Comparison of ENCODE assay signal across 9 mouse cellular contexts in genomic region chr8:93888702-93889480, GRCm38 (mm10).
DNase-seq lines count a peak whose midpoint lies in the region; ATAC-seq and TF ChIP-seq lines count a peak whose summit lies in the region.
"Had no signal": no experiment of that assay in that cellular context is flagged by ENCODE, and none has a peak within 500 bp of the region (broad histone marks: within the 10 kb centered on the region; RNA-seq: fewer than 3 reads in every experiment).

No protein-coding gene starts in this region.

- no peak overlapping the region for H3K4me2 ChIP-seq in heart, embryonic 13.5 days
- H3K4me2 ChIP-seq in hindbrain, embryonic 15.5 days: no peak overlapping the region
- no peak overlapping the region for H3K4me2 ChIP-seq in neural tube, embryonic 14.5 days (ENCODE audit: low read depth, low read length)
- H3K4me2 ChIP-seq in liver, embryonic 12.5 days: no peak overlapping the region

- H3K4me1 ChIP-seq in heart, embryonic 13.5 days: peaks cover 29% of the 10 kb centered on the region
- H3K4me1 ChIP-seq in cortical plate, adult 2 months (ENCODE audit: control insufficient read depth, insufficient read depth, low read length): peaks cover 16% of the 10 kb centered on the region
- peaks cover 31% of the 10 kb centered on the region for H3K4me1 ChIP-seq in hindbrain, embryonic 15.5 days (replicated peaks)
- 0 out of 2 replicates have a peak, but pooled peaks cover 10% of the 10 kb centered on the region for H3K4me1 ChIP-seq in neural tube, embryonic 14.5 days (ENCODE audit: control insufficient read depth, insufficient read depth, low read length)
- H3K4me1 ChIP-seq in liver, embryonic 12.5 days: no peaks in the 10 kb centered on the region
- H3K4me1 ChIP-seq: megakaryocyte, embryonic 14.5 days had no signal

- H3K36me3 ChIP-seq in heart, embryonic 13.5 days: no peaks in the 10 kb centered on the region
- H3K36me3 ChIP-seq in hindbrain, embryonic 15.5 days: no peaks in the 10 kb centered on the region
- no peaks in the 10 kb centered on the region for H3K36me3 ChIP-seq in neural tube, embryonic 14.5 days (ENCODE audit: control insufficient read depth, insufficient read depth, low read length)
- no peaks in the 10 kb centered on the region for H3K36me3 ChIP-seq in liver, embryonic 12.5 days

- H3K27ac ChIP-seq in heart, embryonic 13.5 days (replicated peaks): peak overlapping the region; percentile 83
- H3K27ac ChIP-seq in cortical plate, adult 2 months (ENCODE audit: insufficient read depth, low read length): peak overlapping the region; percentile 82
- H3K27ac ChIP-seq in hindbrain, embryonic 15.5 days (replicated peaks): peak overlapping the region; percentile 49
- H3K27ac ChIP-seq in neural tube, embryonic 14.5 days (ENCODE audit: low read depth, low read length): 0 out of 2 replicates have a peak overlapping the region, but pooled peaks have one; percentile 18
- no peak overlapping the region for H3K27ac ChIP-seq in liver, embryonic 12.5 days

- intact Hi-C loops in heart, postnatal 25 days (cut with DNase I): no loop called here

- no peak for ATAC-seq in heart, embryonic 13.5 days (ENCODE audit: extremely low read depth, insufficient number of reproducible peaks, low FRiP score, low TSS enrichment)
- ATAC-seq in hindbrain, embryonic 15.5 days (ENCODE audit: low FRiP score, low read depth): 0 out of 2 replicates have a peak, but pooled peaks have one; percentile 17
- peak; percentile 45; the same call in 1 of the 2 replicates for ATAC-seq in neural tube, embryonic 14.5 days (ENCODE audit: low read depth)
- ATAC-seq in liver, embryonic 12.5 days: no peak

- TF ChIP-seq POLR2A in cortical plate, adult 2 months (IDR thresholded peaks at IDR 0.05; ENCODE audit: extremely low read depth, insufficient read depth, low read length): no peak

- DNase-seq in heart, postnatal 25 days (ENCODE audit: low spot score): no peak
- no peak for DNase-seq in c-Kit-positive CD71-positive TER-119-positive erythroid progenitor cells, embryonic 14.5 days (ENCODE audit: low spot score)
- DNase-seq in frontal cortex, postnatal 25 days (ENCODE audit: low spot score in 2 of 2): no peak

- no peak overlapping the region for H3K4me3 ChIP-seq in heart, embryonic 13.5 days
- no peak overlapping the region for H3K4me3 ChIP-seq in cortical plate, adult 2 months (ENCODE audit: insufficient read depth, low read length)
- H3K4me3 ChIP-seq in hindbrain, embryonic 15.5 days: no peak overlapping the region
- H3K4me3 ChIP-seq in neural tube, embryonic 14.5 days (ENCODE audit: low read depth, low read length): no peak overlapping the region
- no peak overlapping the region for H3K4me3 ChIP-seq in liver, embryonic 12.5 days
- H3K4me3 ChIP-seq: megakaryocyte, embryonic 14.5 days had no signal

- TF ChIP-seq CTCF in cortical plate, adult 2 months (IDR thresholded peaks at IDR 0.05; ENCODE audit: extremely low read depth, insufficient read depth, low read length): no peak

- WGBS in heart, embryonic 13.5 days: 55% methylated on average over 11 of the region's 11 CpGs
- 37% methylated on average over 11 of the region's 11 CpGs for WGBS in hindbrain, embryonic 15.5 days
- 54% methylated on average over 11 of the region's 11 CpGs for WGBS in neural tube, embryonic 14.5 days
- 58% methylated on average over 11 of the region's 11 CpGs for WGBS in liver, embryonic 12.5 days (ENCODE audit: insufficient replicate concordance)

- no peaks in the 10 kb centered on the region for H3K27me3 ChIP-seq in heart, embryonic 13.5 days (replicated peaks)
- no peaks in the 10 kb centered on the region for H3K27me3 ChIP-seq in hindbrain, embryonic 15.5 days
- H3K27me3 ChIP-seq in neural tube, embryonic 14.5 days (ENCODE audit: control insufficient read depth, insufficient read depth, low read length): no peaks in the 10 kb centered on the region
- no peaks in the 10 kb centered on the region for H3K27me3 ChIP-seq in liver, embryonic 12.5 days (replicated peaks)
- H3K27me3 ChIP-seq: megakaryocyte, embryonic 14.5 days had no signal

- H3K9ac ChIP-seq in heart, embryonic 13.5 days: peak overlapping the region; percentile 44; the same call in 1 of the 2 replicates
- no peak overlapping the region for H3K9ac ChIP-seq in hindbrain, embryonic 15.5 days
- H3K9ac ChIP-seq in neural tube, embryonic 14.5 days (replicated peaks; ENCODE audit: low read depth, low read length): no peak overlapping the region
- no peak overlapping the region for H3K9ac ChIP-seq in liver, embryonic 12.5 days

- H3K9me3 ChIP-seq in heart, embryonic 13.5 days: no peaks in the 10 kb centered on the region
- H3K9me3 ChIP-seq in hindbrain, embryonic 15.5 days: no peaks in the 10 kb centered on the region
- no peaks in the 10 kb centered on the region for H3K9me3 ChIP-seq in neural tube, embryonic 14.5 days (ENCODE audit: control insufficient read depth, low read length)
- no peaks in the 10 kb centered on the region for H3K9me3 ChIP-seq in liver, embryonic 12.5 days (replicated peaks)
- H3K9me3 ChIP-seq: megakaryocyte, embryonic 14.5 days had no signal

Comparison
In these comparisons a context has a peak if more than half of its experiments do, and no peak if none do; other contexts are left out.
1. ATAC-seq: peak in hindbrain, embryonic 15.5 days (single experiment) and neural tube, embryonic 14.5 days (single experiment); none in heart, embryonic 13.5 days (single experiment) and liver, embryonic 12.5 days (single experiment).